Mouse (Mus musculus): Measurements from ENCODE around the gene Gja8.

- TF ChIP-seq USF2 (IDR thresholded peaks at IDR 0.05; ENCODE audit: borderline replicate concordance in 1 of 2, insufficient read depth in 1 of 2, low read depth in 1 of 2, low read length in 2 of 2) (no peak), GATA1 (IDR thresholded peaks at IDR 0.05; ENCODE audit: low read depth, low read length) (no peak), E2F4 (IDR thresholded peaks at IDR 0.05; ENCODE audit: borderline replicate concordance, low read depth, low read length) (no peak), USF1 (IDR thresholded peaks at IDR 0.05; ENCODE audit: low read depth, low read length) (no peak), MXI1 (IDR thresholded peaks at IDR 0.05; ENCODE audit: low read depth, low read length) (no peak), POLR2AphosphoS5 (IDR thresholded peaks at IDR 0.05; ENCODE audit: borderline replicate concordance, low read depth, low read length) (no peak; the same call in 1 of the 2 replicates), EP300 (IDR thresholded peaks at IDR 0.05; ENCODE audit: low read depth in 1 of 2, low read length in 2 of 2) (no peak), CTCF (IDR thresholded peaks at IDR 0.05 in 2 of 3, conservative IDR thresholded peaks at IDR 0.05 in 1 of 3; ENCODE audit: control insufficient read depth in 1 of 3, insufficient read depth in 1 of 3, low read depth in 2 of 3, low read length in 3 of 3, poor library complexity in 1 of 3, severe bottlenecking in 1 of 3) (no peak), TBP (IDR thresholded peaks at IDR 0.05; ENCODE audit: low read depth, low read length) (no peak), POLR2A (IDR thresholded peaks at IDR 0.05; ENCODE audit: control insufficient read depth in 1 of 2, insufficient read depth in 1 of 2, low read depth in 1 of 2, low read length in 2 of 2, poor library complexity in 1 of 2) (no peak), HCFC1 (IDR thresholded peaks at IDR 0.05; ENCODE audit: low read depth, low read length) (no peak), MAX (IDR thresholded peaks at IDR 0.05; ENCODE audit: low read length) (no peak; the same call in 1 of the 2 replicates)
These were observed 20.2 kb downstream of the Gja8 start for GRCm38 (mm10) chr3:96905592-96905991.
